Comparison of ENCODE assay signal across 10 mouse cellular contexts in genomic region chr17:36869955-36870810, GRCm38 (mm10). TPM values are rescaled to one million over a fixed set of nuclear protein-coding genes. Genes with fewer than 3 reads are reported as not detected.
DNase-seq lines count a peak whose midpoint lies in the region; ATAC-seq lines count a peak whose summit lies in the region.
"Had no signal": no experiment of that assay in that cellular context is flagged by ENCODE, and none has a peak within 500 bp of the region (broad histone marks: within the 10 kb centered on the region; RNA-seq: fewer than 3 reads in every experiment).

No protein-coding gene starts in this region.

- no peaks in the 10 kb centered on the region for H3K9me3 ChIP-seq in heart, embryonic 10.5 days
- no peaks in the 10 kb centered on the region for H3K9me3 ChIP-seq in liver, embryonic 13.5 days (replicated peaks)
- H3K9me3 ChIP-seq in midbrain, embryonic 16.5 days (replicated peaks; ENCODE audit: control insufficient read depth, low read length, poor library complexity, severe bottlenecking) = no peaks in the 10 kb centered on the region

- peak overlapping the region; percentile 99 for H3K9ac ChIP-seq in liver, embryonic 13.5 days
- H3K9ac ChIP-seq in midbrain, embryonic 16.5 days (ENCODE audit: low read depth, low read length) = no peak overlapping the region

- ATAC-seq in liver, embryonic 13.5 days (ENCODE audit: low read depth) = peak; percentile 15
- no peak for ATAC-seq in midbrain, embryonic 16.5 days
- ATAC-seq: Patski had no signal

- H3K4me3 ChIP-seq in heart, embryonic 10.5 days = peak overlapping the region; percentile 38
- H3K4me3 ChIP-seq in liver, embryonic 13.5 days (replicated peaks) = peak overlapping the region; percentile 85
- no peak overlapping the region for H3K4me3 ChIP-seq in midbrain, embryonic 16.5 days (ENCODE audit: low read depth, low read length)

- H3K27ac ChIP-seq in heart, embryonic 10.5 days = peak overlapping the region; percentile 80
- H3K27ac ChIP-seq in liver, embryonic 13.5 days = peak overlapping the region; percentile 100
- no peak overlapping the region for H3K27ac ChIP-seq in midbrain, embryonic 16.5 days (ENCODE audit: low read length)

- DNase-seq in heart, embryonic 10.5 days (ENCODE audit: low spot score) = no peak
- DNase-seq in heart, adult 8-10 months (ENCODE audit: low spot score) = no peak
- peak; percentile 75 for DNase-seq in spleen, adult 12 weeks (ENCODE audit: low spot score)
- no peak for DNase-seq in spleen, adult 18-20 months
- DNase-seq in liver, embryonic 13.5 days = peak; percentile 49
- peak; percentile 44 for DNase-seq in testis, postnatal 14 days (ENCODE audit: low spot score)
- no peak for DNase-seq in urinary bladder, postnatal 10 days (ENCODE audit: low spot score)
- DNase-seq: cerebellum, adult 11-12 months had no signal

- H3K4me1 ChIP-seq in heart, embryonic 10.5 days = peaks cover 9% of the 10 kb centered on the region
- peaks cover 74% of the 10 kb centered on the region for H3K4me1 ChIP-seq in liver, embryonic 13.5 days (replicated peaks)
- H3K4me1 ChIP-seq in midbrain, embryonic 16.5 days (ENCODE audit: control insufficient read depth, insufficient read depth, low read length) = 0 out of 2 replicates have a peak, but pooled peaks cover 3% of the 10 kb centered on the region

- WGBS in heart, embryonic 10.5 days = 66% methylated on average over 25 of the region's 25 CpGs
- WGBS in liver, embryonic 13.5 days (ENCODE audit: insufficient replicate concordance) = 51% methylated on average over 25 of the region's 25 CpGs
- 80% methylated on average over 25 of the region's 25 CpGs for WGBS in midbrain, embryonic 16.5 days

- no peaks in the 10 kb centered on the region for H3K36me3 ChIP-seq in heart, embryonic 10.5 days
- H3K36me3 ChIP-seq in liver, embryonic 13.5 days = peaks cover 40% of the 10 kb centered on the region
- H3K36me3 ChIP-seq in midbrain, embryonic 16.5 days (ENCODE audit: control insufficient read depth, insufficient read depth, low read length) = no peaks in the 10 kb centered on the region

- peak overlapping the region; percentile 82 for H3K4me2 ChIP-seq in liver, embryonic 13.5 days
- no peak overlapping the region for H3K4me2 ChIP-seq in midbrain, embryonic 16.5 days (ENCODE audit: low read length)

- peaks cover 36% of the 10 kb centered on the region for H3K27me3 ChIP-seq in heart, embryonic 10.5 days (ENCODE audit: insufficient read depth, poor library complexity, severe bottlenecking)
- H3K27me3 ChIP-seq in liver, embryonic 13.5 days = peaks cover 31% of the 10 kb centered on the region
- H3K27me3 ChIP-seq in midbrain, embryonic 16.5 days (ENCODE audit: control insufficient read depth, insufficient read depth, low read depth, low read length) = peaks cover 10% of the 10 kb centered on the region

RNA-seq across cellular contexts. Expression of gene Trim10, which starts 0.8 kb away (rescaled TPM):
- polyA plus RNA-seq in heart, embryonic 10.5 days (2016; fragmentation: Nextera tagmentation; extraction: Ambion mirVana) = 18.6 and 21.5 TPM in 2 replicates
- total RNA-seq in heart, adult 8-10 months (2022) = under 1 TPM in 2 of 4 experiments, not detected in 2; 0.16 to 0.83 TPM
- polyA plus RNA-seq in liver, embryonic 13.5 days (2015; fragmentation: Nextera tagmentation; extraction: Ambion mirVana) = 286 and 323 TPM in 2 replicates
- polyA plus RNA-seq in midbrain, embryonic 16.5 days (2015; fragmentation: Nextera tagmentation; extraction: Ambion mirVana) = 0.70 and 1.0 TPM in 2 replicates

RNA-seq across cellular contexts. Expression of gene Trim15, which starts 3.2 kb away (rescaled TPM):
- polyA plus RNA-seq in heart, embryonic 10.5 days (2016; fragmentation: Nextera tagmentation; extraction: Ambion mirVana) = 0.20 TPM in 1 of 2 replicates, not detected in the other
- not detected for total RNA-seq in heart, adult 8-10 months (2022)
- polyA plus RNA-seq in liver, embryonic 13.5 days (2015; fragmentation: Nextera tagmentation; extraction: Ambion mirVana) = 0.22 and 0.34 TPM in 2 replicates
- polyA plus RNA-seq in midbrain, embryonic 16.5 days (2015; fragmentation: Nextera tagmentation; extraction: Ambion mirVana) = 0.53 and 0.89 TPM in 2 replicates

RNA-seq across cellular contexts. Expression of gene Trim40, which starts 19.7 kb away (rescaled TPM):
- not detected in 2 replicates for polyA plus RNA-seq in heart, embryonic 10.5 days (2016; fragmentation: Nextera tagmentation; extraction: Ambion mirVana)
- total RNA-seq in heart, adult 8-10 months (2022) = under 1 TPM in 1 of 4 experiments, not detected in 3; 0.23 TPM
- polyA plus RNA-seq in liver, embryonic 13.5 days (2015; fragmentation: Nextera tagmentation; extraction: Ambion mirVana) = 0.17 TPM in 1 of 2 replicates, not detected in the other
- not detected in 2 replicates for polyA plus RNA-seq in midbrain, embryonic 16.5 days (2015; fragmentation: Nextera tagmentation; extraction: Ambion mirVana)
- polyA plus RNA-seq: Patski had no signal

RNA-seq across cellular contexts. Expression of gene Trim31, which starts 27.7 kb away (rescaled TPM):
- not detected in 2 replicates for polyA plus RNA-seq in heart, embryonic 10.5 days (2016; fragmentation: Nextera tagmentation; extraction: Ambion mirVana)
- not detected for total RNA-seq in heart, adult 8-10 months (2022)
- 0.09 TPM in 1 of 2 replicates, not detected in the other for polyA plus RNA-seq in liver, embryonic 13.5 days (2015; fragmentation: Nextera tagmentation; extraction: Ambion mirVana)
- polyA plus RNA-seq in midbrain, embryonic 16.5 days (2015; fragmentation: Nextera tagmentation; extraction: Ambion mirVana) = not detected in 2 replicates
- polyA plus RNA-seq: Patski had no signal

RNA-seq across cellular contexts. Expression of gene Trim26, which starts 33.2 kb away (rescaled TPM):
- polyA plus RNA-seq in heart, embryonic 10.5 days (2016; fragmentation: Nextera tagmentation; extraction: Ambion mirVana) = 27.1 and 30.4 TPM in 2 replicates
- total RNA-seq in heart, adult 8-10 months (2022) = 10 to 100 TPM; 19.6 to 20.5 (median 19.9) TPM
- polyA plus RNA-seq in liver, embryonic 13.5 days (2015; fragmentation: Nextera tagmentation; extraction: Ambion mirVana) = 12.1 and 12.4 TPM in 2 replicates
- 44.5 and 48.0 TPM in 2 replicates for polyA plus RNA-seq in midbrain, embryonic 16.5 days (2015; fragmentation: Nextera tagmentation; extraction: Ambion mirVana)

Comparison
In these comparisons a context has a peak if more than half of its experiments do, and no peak if none do; other contexts are left out.
1. DNase-seq: peak in spleen, adult 12 weeks (single experiment), liver, embryonic 13.5 days (single experiment) and testis, postnatal 14 days (single experiment); none in heart, embryonic 10.5 days (single experiment), heart, adult 8-10 months (single experiment), spleen, adult 18-20 months (0 of 2) and urinary bladder, postnatal 10 days (single experiment).
2. RNA of gene Trim10, which starts 0.8 kb away (polyA plus RNA-seq): 286 to 323 TPM in liver, embryonic 13.5 days; 18.6 to 21.5 TPM in heart, embryonic 10.5 days and 0.70 to 1.0 TPM in midbrain, embryonic 16.5 days; every median in the first group is over 10 times any median in the second.